Mouse (Mus musculus) yolk sac, embryonic 10.5 days (tissue): ENCODE measurements around the gene Fank1.

Experiments
- DNase-seq: peaks from one replicate; pipeline ENCODE4 v3.0.0-alpha.2; 2017; ENCODE audit warnings: low spot score

Fank1 gene

GRCm38 (mm10) chr7:133908966-133909365, 132.3 kb downstream of the Fank1 start:
- no peak for DNase-seq

GRCm38 (mm10) chr7:133909833-133910375, 133.2 kb downstream of the Fank1 start:
- peak; percentile 30 for DNase-seq

DNA sequence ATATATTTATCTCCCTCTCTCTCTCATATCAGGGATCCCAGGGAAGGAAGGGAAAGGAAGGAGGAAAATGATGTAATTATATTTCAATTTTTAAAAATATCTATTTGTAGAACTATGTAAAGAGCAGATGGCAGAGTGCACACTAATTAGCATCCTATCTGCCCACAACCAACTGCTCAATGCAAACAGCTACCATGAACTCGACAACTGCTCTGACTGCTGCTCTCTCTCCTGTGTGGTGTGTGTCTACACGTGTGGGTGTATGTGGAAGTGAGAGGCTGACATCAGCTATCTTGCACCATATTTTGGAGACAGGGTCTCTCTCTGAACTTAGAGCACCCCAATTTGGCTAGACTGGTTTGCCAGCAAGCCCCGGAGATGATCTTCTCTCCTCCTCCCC, 135.2 kb downstream of the Fank1 start:
- DNase-seq, result no peak

DNA sequence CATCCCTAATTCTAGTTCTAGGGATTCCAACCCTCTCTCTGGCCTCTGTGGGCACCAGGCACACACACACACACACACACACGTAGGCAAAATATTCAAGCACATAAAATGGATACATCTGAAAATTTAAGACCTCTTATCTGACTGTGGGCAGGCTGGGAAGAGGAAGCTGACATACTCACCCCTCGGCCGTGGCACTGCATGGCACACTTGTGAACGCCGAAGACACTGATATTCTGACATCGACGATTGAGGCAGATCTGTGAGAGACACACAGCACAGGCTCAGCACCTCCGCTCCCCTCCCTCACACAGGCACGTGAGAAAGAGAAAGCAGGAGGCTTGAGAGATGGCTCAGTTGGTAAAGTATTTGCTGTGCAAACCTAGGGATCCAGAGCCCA, 139.6 kb downstream of the Fank1 start:
- DNase-seq, result no peak

DNA sequence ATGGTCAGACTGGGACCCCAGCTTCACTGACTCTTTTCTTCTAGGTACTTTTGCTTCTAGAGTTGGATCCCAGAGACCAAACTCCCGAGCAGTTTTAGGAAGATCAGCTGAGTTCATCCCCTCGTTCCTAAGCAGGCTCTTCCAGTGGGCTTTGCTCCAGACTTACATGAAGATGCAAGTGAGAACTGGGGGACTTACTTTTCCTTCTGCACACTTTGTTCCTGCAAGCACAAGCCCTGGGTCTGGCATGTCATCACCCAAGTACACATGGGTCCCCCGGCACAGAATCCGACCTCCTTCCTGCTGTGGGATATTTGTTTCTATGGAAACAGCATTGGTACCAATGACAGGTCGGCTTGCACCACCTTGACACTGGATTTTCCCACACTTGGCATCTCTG, 142.6 kb downstream of the Fank1 start:
- no peak for DNase-seq

DNA sequence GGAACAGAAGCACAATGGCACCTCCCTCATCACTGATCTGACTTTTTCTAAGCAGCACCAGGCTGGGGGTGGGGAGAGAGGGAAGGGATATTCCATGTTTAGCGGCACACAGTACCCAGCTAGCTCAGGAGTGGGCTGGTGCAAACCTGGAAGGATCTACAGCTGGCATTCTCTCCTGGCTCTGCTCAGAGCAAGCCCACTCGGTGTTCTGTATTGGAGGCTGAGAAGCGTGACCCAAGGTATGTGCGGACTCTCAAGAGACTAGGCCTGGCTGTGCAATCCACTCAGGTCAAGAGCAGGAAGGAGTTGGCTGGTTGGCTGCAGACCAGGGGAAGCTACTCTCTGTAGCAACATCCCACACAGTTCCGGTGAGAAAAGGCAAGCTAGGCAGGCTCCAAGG, 143.3 kb downstream of the Fank1 start:
- DNase-seq, result no peak

GRCm38 (mm10) chr7:133920724-133921123, 144.1 kb downstream of the Fank1 start:
- DNase-seq, result no peak

DNA sequence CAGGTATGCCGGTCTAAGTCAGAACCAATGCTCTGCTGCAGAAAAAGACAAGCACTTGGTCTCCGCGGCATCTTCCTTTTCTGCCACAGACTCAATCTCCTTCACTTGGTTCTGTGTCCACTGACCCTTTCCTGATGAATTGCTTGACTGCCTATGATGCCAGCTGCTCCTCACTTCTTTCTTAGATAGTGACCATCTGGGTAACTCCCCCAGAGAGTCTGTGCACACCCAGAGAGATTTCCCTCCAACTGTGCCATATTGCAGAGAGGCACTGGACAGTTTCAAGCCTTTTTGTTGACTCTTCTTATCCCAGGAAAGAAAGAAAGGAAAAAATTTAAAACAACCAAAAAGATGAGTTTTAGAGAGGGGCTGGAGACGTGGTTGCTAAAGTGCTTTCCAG, 144.6 kb downstream of the Fank1 start:
- no peak for DNase-seq

DNA sequence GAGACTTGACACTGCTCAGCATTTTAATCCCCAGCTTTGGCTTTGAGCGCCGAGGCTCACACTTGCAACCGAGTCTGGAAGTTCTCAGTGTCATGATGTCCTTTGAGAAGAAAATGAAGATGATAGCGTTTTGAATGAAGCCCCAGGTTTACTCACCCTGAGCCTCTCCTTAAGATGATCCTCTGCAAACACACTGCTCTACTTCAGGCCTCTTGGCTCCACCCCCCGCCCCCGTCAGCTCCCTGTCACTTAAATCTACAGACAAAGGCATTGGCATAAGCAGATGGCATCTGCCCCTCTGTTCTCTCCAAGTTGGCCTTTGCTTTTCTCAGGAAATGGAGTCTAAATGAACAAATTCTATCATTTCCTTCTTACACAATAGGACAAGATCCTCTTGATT, 147.3 kb downstream of the Fank1 start:
- DNase-seq, result peak; percentile 21

- DNase-seq, result no peak
These were observed 149.1 kb downstream of the Fank1 start for GRCm38 (mm10) chr7:133925771-133926170.

GRCm38 (mm10) chr7:133928981-133929380, 152.3 kb downstream of the Fank1 start:
- DNase-seq, result no peak
